Mouse (Mus musculus) bone marrow macrophage, adult 2 months (primary cell): ENCODE measurements around the gene Shc3.

Experiments
- CTCF ChIP-seq: IDR thresholded peaks from 2 replicates; pipeline ENCODE4 v1.5.1; 2012; ENCODE audit warnings: low read depth, mild to moderate bottlenecking, low read length, moderate library complexity
- POLR2A ChIP-seq: IDR thresholded peaks from 2 replicates; pipeline ENCODE4 v1.6.1; 2012; ENCODE audit warnings: mild to moderate bottlenecking, low read depth, low read length, borderline replicate concordance

- TF ChIP-seq CTCF = no peak
- no peak for TF ChIP-seq POLR2A
These were observed 42.7 kb downstream of the Shc3 start for GRCm38 (mm10) chr13:51526480-51526879.
